Mouse (Mus musculus) C2C12 (cell line): ENCODE results near the gene Ly6g6d.

Experiments
- CEBPB ChIP-seq: IDR thresholded peaks from one replicate; pipeline ENCODE4 v1.6.1; 2011; ENCODE audit warnings: low read depth, mild to moderate bottlenecking, control low read depth, moderate library complexity
- CTCF ChIP-seq: IDR thresholded peaks from one replicate; pipeline ENCODE4 v1.5.1; 2011; ENCODE audit not compliant: control insufficient read depth, insufficient read depth, insufficient read length
- FOSL1 ChIP-seq: IDR thresholded peaks from one replicate; pipeline ENCODE4 v1.8.0; 2011; ENCODE audit warnings: mild to moderate bottlenecking, low read length; ENCODE audit not compliant: poor library complexity, insufficient read depth, severe bottlenecking
- MAX ChIP-seq: IDR thresholded peaks from one replicate; pipeline ENCODE4 v1.6.1; 2011; ENCODE audit warnings: mild to moderate bottlenecking, control low read depth
- MYOD1 ChIP-seq: IDR thresholded peaks from one replicate; pipeline ENCODE4 v1.6.1; 2011; ENCODE audit warnings: low read depth; ENCODE audit not compliant: control insufficient read depth, insufficient read length
- MYOG ChIP-seq: IDR thresholded peaks from one replicate; pipeline ENCODE4 v1.6.1; 2011; ENCODE audit not compliant: control insufficient read depth, insufficient read length; ENCODE audit errors: extremely low read depth
- USF1 ChIP-seq: IDR thresholded peaks from one replicate; pipeline ENCODE4 v1.6.1; 2011; ENCODE audit warnings: low read depth, mild to moderate bottlenecking, control low read depth, moderate library complexity

- TF ChIP-seq USF1 (no peak), CTCF (no peak), CEBPB (no peak), MAX (no peak), MYOD1 (no peak), FOSL1 (no peak), MYOG (no peak)
These were observed 47.2 kb upstream of the Ly6g6d start for GRCm38 (mm10) chr17:35125081-35125480.
